10 mouse cellular contexts compared by ENCODE assay signal in the genomic region with DNA sequence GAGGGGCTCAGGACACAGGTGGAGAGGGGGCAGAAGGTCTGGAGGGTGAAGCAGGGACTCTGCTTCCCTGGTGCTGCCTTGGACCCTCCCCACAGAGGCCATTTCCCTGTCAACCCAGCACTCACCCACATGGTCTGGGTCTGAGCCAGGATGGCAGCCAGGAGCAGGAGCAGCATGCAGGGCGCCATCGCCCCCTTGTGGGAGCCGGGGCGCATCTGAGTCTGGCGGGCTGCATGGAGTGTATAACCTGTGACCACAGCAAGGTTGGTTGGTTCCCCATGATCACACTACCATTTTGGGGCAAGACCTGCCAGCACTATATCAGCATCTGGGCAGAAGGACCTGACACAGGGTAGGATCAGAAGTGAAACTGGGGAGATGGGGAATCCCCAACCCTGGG. TPM values are rescaled to one million over a fixed set of nuclear protein-coding genes. Genes with fewer than 3 reads are reported as not detected.
DNase-seq lines count a peak whose midpoint lies in the region; ATAC-seq and TF ChIP-seq lines count a peak whose summit lies in the region.
"Had no signal": no experiment of that assay in that cellular context is flagged by ENCODE, and none has a peak within 500 bp of the region (broad histone marks: within the 10 kb centered on the region; RNA-seq: fewer than 3 reads in every experiment).

No protein-coding gene starts in this region.

- ATAC-seq in kidney, embryonic 16.5 days (ENCODE audit: low FRiP score, low TSS enrichment), result no peak
- no peak for ATAC-seq in liver, embryonic 14.5 days (ENCODE audit: insufficient read depth)
- no peak for ATAC-seq in activated CD4-positive, CD25-positive, alpha-beta regulatory T cell, adult 4 months

- no peak for DNase-seq in kidney, adult 2 months
- DNase-seq in 3T3-L1 (ENCODE audit: low read depth, low spot score) (peak; percentile 13), adipocyte (ENCODE audit: low spot score) (no peak)
- no peak for DNase-seq in liver, embryonic 14.5 days (ENCODE audit: low read depth in 3 of 3, low spot score in 3 of 3)
- DNase-seq in gastrocnemius, postnatal 4 days (ENCODE audit: low spot score in 2 of 2), result no peak
- DNase-seq: kidney, adult 18-20 months had no signal

- H3K27me3 ChIP-seq in kidney, adult 2 months (replicated peaks; ENCODE audit: control insufficient read depth, insufficient read depth, low read length), result no peaks in the 10 kb centered on the region
- H3K27me3 ChIP-seq in kidney, embryonic 16.5 days (ENCODE audit: insufficient read depth, low read length), result peaks cover 16% of the 10 kb centered on the region
- H3K27me3 ChIP-seq in E14TG2a.4 (ENCODE audit: insufficient read depth, low read length), result peaks cover 20% of the 10 kb centered on the region
- H3K27me3 ChIP-seq in liver, embryonic 14.5 days (ENCODE audit: control insufficient read depth, insufficient read depth, low read length), result no peaks in the 10 kb centered on the region

- no peaks in the 10 kb centered on the region for H3K36me3 ChIP-seq in kidney, adult 2 months (ENCODE audit: control insufficient read depth, insufficient read depth, low read length)
- H3K36me3 ChIP-seq in kidney, embryonic 16.5 days (ENCODE audit: insufficient read depth, low read length), result no peaks in the 10 kb centered on the region
- H3K36me3 ChIP-seq in E14TG2a.4 (ENCODE audit: insufficient read depth, low read length), result no peaks in the 10 kb centered on the region
- no peaks in the 10 kb centered on the region for H3K36me3 ChIP-seq in liver, embryonic 14.5 days (replicated peaks; ENCODE audit: control insufficient read depth, insufficient read depth, low read depth)
- H3K36me3 ChIP-seq: midbrain, embryonic 12.5 days had no signal

- H3K9me3 ChIP-seq in kidney, embryonic 16.5 days (ENCODE audit: low read length), result no peaks in the 10 kb centered on the region
- no peaks in the 10 kb centered on the region for H3K9me3 ChIP-seq in E14TG2a.4 (ENCODE audit: low read length)
- H3K9me3 ChIP-seq in liver, embryonic 14.5 days (ENCODE audit: control insufficient read depth, low read length), result no peaks in the 10 kb centered on the region
- H3K9me3 ChIP-seq: midbrain, embryonic 12.5 days had no signal

- no peak for TF ChIP-seq EP300 in liver, embryonic 14.5 days (IDR thresholded peaks at IDR 0.05; ENCODE audit: low read depth)

- H3K4me1 ChIP-seq in kidney, adult 2 months (ENCODE audit: control insufficient read depth, insufficient read depth, low read length), result no peaks in the 10 kb centered on the region
- no peaks in the 10 kb centered on the region for H3K4me1 ChIP-seq in kidney, embryonic 16.5 days (ENCODE audit: insufficient read depth, low read length)
- no peaks in the 10 kb centered on the region for H3K4me1 ChIP-seq in E14TG2a.4 (replicated peaks; ENCODE audit: low read depth, low read length)
- H3K4me1 ChIP-seq in liver, embryonic 14.5 days (replicated peaks; ENCODE audit: control insufficient read depth in 2 of 2, insufficient read depth in 2 of 2, low read length in 1 of 2), result no peaks in the 10 kb centered on the region
- H3K4me1 ChIP-seq: midbrain, embryonic 12.5 days had no signal

- no peak overlapping the region for H3K27ac ChIP-seq in kidney, adult 2 months (ENCODE audit: insufficient read depth, low read depth, low read length)
- H3K27ac ChIP-seq in kidney, embryonic 16.5 days (ENCODE audit: low read length), result no peak overlapping the region
- no peak overlapping the region for H3K27ac ChIP-seq in liver, embryonic 14.5 days
- H3K27ac ChIP-seq: midbrain, embryonic 12.5 days had no signal

- WGBS in kidney, adult 2 months, result 18% methylated on average over 5 of the region's 5 CpGs
- WGBS in kidney, embryonic 16.5 days, result 13% methylated on average over 5 of the region's 5 CpGs
- WGBS in liver, embryonic 14.5 days (ENCODE audit: insufficient replicate concordance), result 10% methylated on average over 5 of the region's 5 CpGs

- H3K9ac ChIP-seq in kidney, embryonic 16.5 days (replicated peaks; ENCODE audit: low read length), result no peak overlapping the region
- H3K9ac ChIP-seq in liver, embryonic 14.5 days (replicated peaks), result no peak overlapping the region
- H3K9ac ChIP-seq: midbrain, embryonic 12.5 days had no signal

- no peak overlapping the region for H3K4me2 ChIP-seq in kidney, embryonic 16.5 days (replicated peaks; ENCODE audit: low read depth, low read length)
- H3K4me2 ChIP-seq in liver, embryonic 14.5 days (ENCODE audit: low read depth), result no peak overlapping the region
- H3K4me2 ChIP-seq: midbrain, embryonic 12.5 days had no signal

- peak; percentile 34; the same call in 1 of the 2 replicates for TF ChIP-seq CTCF in kidney, adult 2 months (conservative IDR thresholded peaks at IDR 0.05; ENCODE audit: insufficient read depth, insufficient read length, low read depth, low read length)
- peak; percentile 16; the same call in 1 of the 2 replicates for TF ChIP-seq CTCF in E14TG2a.4 (conservative IDR thresholded peaks at IDR 0.05; ENCODE audit: low read length)
- TF ChIP-seq CTCF in liver, embryonic 14.5 days (IDR thresholded peaks at IDR 0.05; ENCODE audit: low read depth), result peak; percentile 65

- no peak overlapping the region for H3K4me3 ChIP-seq in kidney, adult 2 months (ENCODE audit: insufficient read depth, low read depth, low read length)
- H3K4me3 ChIP-seq in kidney, embryonic 16.5 days (ENCODE audit: low read length), result no peak overlapping the region
- H3K4me3 ChIP-seq in E14TG2a.4 (replicated peaks; ENCODE audit: low read length), result no peak overlapping the region
- no peak overlapping the region for H3K4me3 ChIP-seq in liver, embryonic 14.5 days (ENCODE audit: insufficient read depth in 1 of 2, low read depth in 2 of 2, low read length in 2 of 2)
- H3K4me3 ChIP-seq: midbrain, embryonic 12.5 days had no signal

- no peak for TF ChIP-seq POLR2A in kidney, adult 2 months (IDR thresholded peaks at IDR 0.05; ENCODE audit: low read depth, low read length)

RNA-seq across cellular contexts. Expression of gene H2-T3, which starts 8.2 kb away (rescaled TPM):
- not detected in 2 replicates for polyA plus RNA-seq in kidney, adult 2 months (2012; rRNA removed)
- polyA plus RNA-seq in kidney, embryonic 16.5 days (2015; fragmentation: Nextera tagmentation; extraction: Ambion mirVana), result not detected in 2 replicates
- polyA plus RNA-seq in liver, embryonic 14.5 days (2012; rRNA removed), result not detected in 2 replicates
- not detected in 2 replicates for polyA plus RNA-seq in liver, embryonic 14.5 days (2014; fragmentation: Nextera tagmentation; extraction: Ambion mirVana)
- under 1 TPM; 0.18 to 0.27 TPM for total RNA-seq in gastrocnemius, postnatal 4 days (2021)
- polyA plus RNA-seq in activated CD4-positive, CD25-positive, alpha-beta regulatory T cell, adult 4 months (2017; shearing (Covaris generic)), result 1 to 10 TPM in 1 of 2 experiments, not detected in 1; 5.7 TPM
- polyA plus RNA-seq: midbrain, embryonic 12.5 days had no signal

RNA-seq across cellular contexts. Expression of gene Gm8909, which starts 30.0 kb away (rescaled TPM):
- 0.14 TPM in 1 of 2 replicates, not detected in the other for polyA plus RNA-seq in kidney, adult 2 months (2012; rRNA removed)
- polyA plus RNA-seq in kidney, embryonic 16.5 days (2015; fragmentation: Nextera tagmentation; extraction: Ambion mirVana), result 0.56 TPM in 1 of 2 replicates, not detected in the other
- not detected in 2 replicates for polyA plus RNA-seq in liver, embryonic 14.5 days (2012; rRNA removed)
- polyA plus RNA-seq in liver, embryonic 14.5 days (2014; fragmentation: Nextera tagmentation; extraction: Ambion mirVana), result not detected in 2 replicates
- total RNA-seq in gastrocnemius, postnatal 4 days (2021), result not detected
- 1 to 10 TPM; 1.3 to 5.2 TPM for polyA plus RNA-seq in activated CD4-positive, CD25-positive, alpha-beta regulatory T cell, adult 4 months (2017; shearing (Covaris generic))
- polyA plus RNA-seq: midbrain, embryonic 12.5 days had no signal

RNA-seq across cellular contexts. Expression of gene Rpp21, which starts 59.6 kb away (rescaled TPM):
- polyA plus RNA-seq in kidney, adult 2 months (2012; rRNA removed), result 101 and 122 TPM in 2 replicates
- polyA plus RNA-seq in kidney, embryonic 16.5 days (2015; fragmentation: Nextera tagmentation; extraction: Ambion mirVana), result 107 and 110 TPM in 2 replicates
- 40.1 and 51.8 TPM in 2 replicates for polyA plus RNA-seq in liver, embryonic 14.5 days (2012; rRNA removed)
- 77.9 and 84.2 TPM in 2 replicates for polyA plus RNA-seq in liver, embryonic 14.5 days (2014; fragmentation: Nextera tagmentation; extraction: Ambion mirVana)
- 10 to 100 TPM; 24.2 to 26.7 TPM for total RNA-seq in gastrocnemius, postnatal 4 days (2021)
- 100 to 1,000 TPM; 178 to 195 TPM for polyA plus RNA-seq in activated CD4-positive, CD25-positive, alpha-beta regulatory T cell, adult 4 months (2017; shearing (Covaris generic))
